Mouse (Mus musculus) hindbrain, postnatal 0 days (tissue): ENCODE measurements at regions not wholly inside any gene's neighbourhood (a gene's known extent, or its start where the extent isn't known, plus 50 kb on each side); places are given as distances from the start of the nearest gene placed in this dataset.
A peak's percentile ranks its signal among the peaks of the same experiment; 100 is the strongest.

Source experiments
- ATAC-seq: fragments of 200-750 bp; cut with Nextera tagmentation; 2 replicates; pipeline ENCODE4 v1.8.0; 2017; ENCODE audit warnings: mild to moderate bottlenecking, moderate TSS enrichment, moderate library complexity
- DNase-seq: peaks from one replicate; pipeline ENCODE4 v3.0.0-alpha.2; 2015; ENCODE audit warnings: low spot score
- H3K27ac ChIP-seq: fragments of 300-500 bp; sonication (generic); 2 replicates; pipeline ENCODE4 v1.5.1; 2014; ENCODE audit warnings: mild to moderate bottlenecking
- H3K27me3 ChIP-seq: fragments of 300-500 bp; sonication (generic); 2 replicates; pipeline ENCODE4 v1.6.1; 2014; ENCODE audit warnings: low read length, mixed read lengths; ENCODE audit not compliant: insufficient read depth
- H3K36me3 ChIP-seq: fragments of 300-500 bp; sonication (generic); 2 replicates; pipeline ENCODE4 v1.6.1; 2014; ENCODE audit warnings: low read length, mixed read lengths; ENCODE audit not compliant: insufficient read depth
- H3K4me1 ChIP-seq: fragments of 300-500 bp; sonication (generic); 2 replicates; pipeline ENCODE4 v1.6.1; 2014; ENCODE audit warnings: antibody characterized with exemption, low read length, mixed read lengths; ENCODE audit not compliant: insufficient read depth
- H3K4me2 ChIP-seq: fragments of 300-500 bp; sonication (generic); 2 replicates; pipeline ENCODE4 v1.6.1; 2014; ENCODE audit warnings: low read depth, mild to moderate bottlenecking, low read length, moderate library complexity, mixed read lengths
- H3K4me3 ChIP-seq: fragments of 300-500 bp; sonication (generic); 2 replicates; pipeline ENCODE4 v1.5.1; 2014; ENCODE audit warnings: low read length
- H3K9ac ChIP-seq: fragments of 300-500 bp; sonication (generic); replicated peaks from 2 replicates; pipeline ENCODE4 v1.6.1; 2014; ENCODE audit warnings: mild to moderate bottlenecking, low read length, moderate library complexity, mixed read lengths
- H3K9me3 ChIP-seq: fragments of 300-500 bp; sonication (generic); 2 replicates; pipeline ENCODE4 v1.6.1; 2016; ENCODE audit warnings: low read length, mixed read lengths
- CTCF ChIP-seq: IDR thresholded peaks from 2 replicates; pipeline ENCODE4 v1.5.1; 2016; ENCODE audit warnings: antibody characterized with exemption, control low read depth, low read depth
- WGBS: fragments of 180-500 bp; shearing (Covaris S2); extraction: QIAGEN DNeasy Blood & Tissue Kit; methylation state at CpG from one replicate; pipeline ENCODE4 v1.1.7; 2014; 5-methylcytosine and 5-hydroxymethylcytosine counted together

DNA sequence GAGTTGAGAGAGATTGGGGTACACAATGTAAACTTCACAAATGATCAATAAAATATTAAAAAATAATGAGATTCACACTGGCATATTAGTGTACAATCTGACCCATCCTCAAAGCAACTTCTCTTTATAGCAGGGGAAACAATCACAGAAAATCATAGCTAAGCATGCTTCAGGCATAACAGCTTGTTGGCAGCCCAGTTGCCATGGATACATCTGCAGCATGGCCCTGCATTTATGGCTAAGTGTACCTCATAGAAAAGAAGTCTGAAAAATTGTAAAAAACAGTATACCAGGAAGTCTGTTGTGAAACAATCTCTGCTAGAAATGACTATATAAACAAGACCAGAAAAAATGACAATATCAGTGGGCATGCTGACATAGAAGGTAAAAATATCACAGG is 1747.9 kb upstream of the Nudt12 start:
- no peak overlapping the region for H3K4me2 ChIP-seq
- peak; percentile 16 for DNase-seq
- no peak overlapping the region for H3K4me3 ChIP-seq
- no peaks in the 10 kb centered on the region for H3K4me1 ChIP-seq
- H3K9ac ChIP-seq = no peak overlapping the region
- no peaks in the 10 kb centered on the region for H3K36me3 ChIP-seq
- no peaks in the 10 kb centered on the region for H3K9me3 ChIP-seq
- no peaks in the 10 kb centered on the region for H3K27me3 ChIP-seq
- no peak for TF ChIP-seq CTCF
- no peak overlapping the region for H3K27ac ChIP-seq
- no peak for ATAC-seq

- no peak overlapping the region for H3K9ac ChIP-seq
- no peaks in the 10 kb centered on the region for H3K27me3 ChIP-seq
- TF ChIP-seq CTCF = no peak
- H3K4me2 ChIP-seq = no peak overlapping the region
- H3K9me3 ChIP-seq = no peaks in the 10 kb centered on the region
- H3K4me1 ChIP-seq = no peaks in the 10 kb centered on the region
- 64% methylated on average over 1 of the region's 1 CpGs for WGBS
- H3K4me3 ChIP-seq = no peak overlapping the region
- ATAC-seq (no peak), DNase-seq (no peak)
- H3K36me3 ChIP-seq = no peaks in the 10 kb centered on the region
- H3K27ac ChIP-seq = no peak overlapping the region
Measured at GRCm38 (mm10) chr17:60742856-60743255, 1729.7 kb upstream of the Nudt12 start.

DNA sequence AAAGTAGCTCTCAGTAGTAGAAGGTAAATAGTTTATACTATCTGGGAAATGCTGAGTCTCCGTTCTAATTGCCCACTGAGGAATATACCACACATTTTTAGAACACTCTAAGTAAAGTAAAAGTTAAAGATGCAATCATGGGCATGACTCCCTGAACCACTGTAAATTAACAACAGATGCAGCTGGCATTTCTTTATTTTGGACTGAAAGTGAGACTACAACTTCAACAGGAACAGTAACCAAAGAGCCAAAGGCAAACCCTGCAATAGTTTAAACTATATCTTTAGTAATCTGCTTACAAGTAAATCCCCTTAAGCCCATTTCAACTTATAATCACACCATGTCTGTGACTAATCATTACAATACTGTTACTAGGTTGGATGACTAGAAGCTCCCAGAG is 1725.0 kb upstream of the Nudt12 start:
- no peak for ATAC-seq

DNA sequence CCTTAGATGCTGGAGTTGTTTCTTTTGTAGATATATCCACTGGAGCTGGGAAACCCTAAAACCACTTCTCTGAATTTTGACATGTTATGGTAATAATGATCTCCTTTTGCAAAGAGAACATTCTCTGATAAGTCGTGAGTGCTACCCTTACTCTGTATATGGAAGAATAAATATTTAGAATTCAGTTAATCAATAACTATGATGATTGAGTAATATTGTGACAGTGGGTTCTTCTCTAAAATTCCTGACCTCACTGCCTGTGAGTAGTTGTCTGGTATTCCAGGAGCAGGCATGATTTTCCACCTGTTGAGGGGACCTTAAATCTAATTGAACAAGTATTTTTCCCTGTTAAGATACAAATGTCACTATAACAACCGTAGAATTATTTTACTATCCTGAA is 1707.0 kb upstream of the Nudt12 start:
- Histone ChIP-seq H3K27me3 (no peaks in the 10 kb centered on the region), H3K27ac (no peak overlapping the region), H3K4me3 (no peak overlapping the region), H3K9ac (no peak overlapping the region), H3K4me1 (no peaks in the 10 kb centered on the region), H3K9me3 (no peaks in the 10 kb centered on the region), H3K4me2 (no peak overlapping the region), H3K36me3 (no peaks in the 10 kb centered on the region)
- ATAC-seq = no peak
- TF ChIP-seq CTCF = no peak
- DNase-seq = no peak
- 88% methylated on average over 2 of the region's 2 CpGs for WGBS

More for the DNA sequence above, 1725.0 kb upstream of the Nudt12 start:
- Histone ChIP-seq H3K27ac (no peak overlapping the region), H3K4me3 (no peak overlapping the region), H3K36me3 (no peaks in the 10 kb centered on the region), H3K9ac (no peak overlapping the region), H3K4me2 (no peak overlapping the region), H3K27me3 (no peaks in the 10 kb centered on the region), H3K9me3 (no peaks in the 10 kb centered on the region), H3K4me1 (no peaks in the 10 kb centered on the region)
- TF ChIP-seq CTCF = no peak
- DNase-seq = no peak
- 66% methylated on average over 1 of the region's 1 CpGs for WGBS

DNA sequence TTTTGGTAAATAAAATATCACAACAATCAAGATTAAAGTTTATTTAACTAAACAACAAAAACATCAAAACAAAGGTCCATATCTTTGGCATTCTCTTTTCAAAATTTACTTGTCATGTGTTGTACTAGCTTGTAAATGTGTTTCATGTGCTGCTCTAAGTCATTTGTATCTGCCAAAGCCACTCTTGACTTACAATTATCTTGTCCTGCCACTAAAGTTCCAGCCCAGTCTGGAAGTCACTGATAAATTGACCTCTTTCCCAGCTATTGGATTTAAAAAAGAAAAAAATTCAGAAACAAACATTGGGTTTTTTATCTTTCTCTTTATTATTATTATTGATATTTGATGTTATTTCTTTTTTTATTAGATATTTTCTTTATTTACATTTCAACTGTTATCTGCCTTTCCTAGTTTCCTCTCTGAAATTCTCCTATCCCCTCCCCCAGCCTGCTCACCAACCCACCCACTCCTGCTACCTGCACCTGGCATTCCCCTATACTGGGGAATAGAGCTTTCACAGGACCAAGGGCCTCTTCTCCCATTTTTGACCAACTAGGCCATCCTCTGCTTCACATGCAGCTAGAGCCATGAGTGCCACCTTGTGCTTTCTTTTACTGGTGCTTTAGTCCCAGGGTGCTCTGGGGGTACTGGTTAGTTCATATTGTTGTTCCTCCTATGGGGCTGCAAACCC is 1704.9 kb upstream of the Nudt12 start:
- H3K4me3 ChIP-seq = no peak overlapping the region
- no peak for TF ChIP-seq CTCF
- no peak overlapping the region for H3K27ac ChIP-seq
- no peak for DNase-seq
- H3K4me1 ChIP-seq = no peaks in the 10 kb centered on the region
- H3K9ac ChIP-seq = no peak overlapping the region
- H3K4me2 ChIP-seq = no peak overlapping the region
- ATAC-seq = no peak
- no peaks in the 10 kb centered on the region for H3K36me3 ChIP-seq
- no peaks in the 10 kb centered on the region for H3K9me3 ChIP-seq
- H3K27me3 ChIP-seq = no peaks in the 10 kb centered on the region

DNA sequence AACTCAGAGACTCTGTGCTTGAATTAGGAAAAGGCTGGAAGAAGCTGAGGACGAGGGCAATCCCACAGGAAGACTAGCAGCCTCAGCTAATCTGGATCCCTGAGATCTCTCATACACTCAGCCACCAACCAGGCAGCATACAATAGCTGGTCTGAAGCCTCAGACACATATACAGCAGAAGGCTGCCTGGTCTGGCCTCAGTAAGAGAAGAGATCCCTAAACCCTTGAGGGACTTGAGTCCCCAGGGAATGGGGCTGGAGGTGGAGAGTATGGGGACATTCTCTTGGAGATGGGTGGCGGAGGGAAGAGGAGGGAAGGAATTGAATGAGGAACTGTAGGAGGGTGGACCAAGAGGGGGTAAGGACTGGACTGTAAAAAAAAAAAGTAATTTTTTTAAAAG is 1704.3 kb upstream of the Nudt12 start:
- no peak for ATAC-seq
- Histone ChIP-seq H3K4me1 (no peaks in the 10 kb centered on the region), H3K36me3 (no peaks in the 10 kb centered on the region), H3K4me2 (no peak overlapping the region), H3K27ac (no peak overlapping the region), H3K9ac (no peak overlapping the region), H3K9me3 (no peaks in the 10 kb centered on the region), H3K4me3 (no peak overlapping the region), H3K27me3 (no peaks in the 10 kb centered on the region)
- no peak for DNase-seq
- WGBS = 82% methylated on average over 2 of the region's 2 CpGs
- TF ChIP-seq CTCF = no peak
